Mouse (Mus musculus) neural tube, embryonic 12.5 days (tissue): ENCODE measurements around the gene Col5a3. TPM values are rescaled to one million over a fixed set of nuclear protein-coding genes. Genes with fewer than 3 reads are reported as not detected.

Experiments used
- ATAC-seq: fragments of 200-750 bp; cut with Nextera tagmentation; 2 replicates; pipeline ENCODE4 v1.8.0; 2017; ENCODE audit warnings: low read depth, mild to moderate bottlenecking, moderate TSS enrichment, moderate library complexity; ENCODE audit not compliant: low FRiP score
- H3K27ac ChIP-seq: fragments of 300-500 bp; sonication (generic); 2 replicates; pipeline ENCODE4 v1.5.1; 2016
- H3K27me3 ChIP-seq: fragments of 300-500 bp; sonication (generic); replicated peaks from 2 replicates; pipeline ENCODE4 v1.6.1; 2016; ENCODE audit warnings: mild to moderate bottlenecking
- H3K36me3 ChIP-seq: fragments of 300-500 bp; sonication (generic); 2 replicates; pipeline ENCODE4 v1.6.1; 2016; ENCODE audit warnings: mild to moderate bottlenecking
- H3K4me1 ChIP-seq: fragments of 300-500 bp; sonication (generic); 2 replicates; pipeline ENCODE4 v1.6.1; 2016
- H3K4me2 ChIP-seq: fragments of 300-500 bp; sonication (generic); replicated peaks from 2 replicates; pipeline ENCODE4 v1.6.1; 2016; ENCODE audit warnings: mild to moderate bottlenecking
- H3K4me3 ChIP-seq: fragments of 300-500 bp; sonication (generic); 2 replicates; pipeline ENCODE4 v1.5.1; 2016
- H3K9ac ChIP-seq: fragments of 300-500 bp; sonication (generic); 2 replicates; pipeline ENCODE4 v1.6.1; 2016; ENCODE audit warnings: mild to moderate bottlenecking
- H3K9me3 ChIP-seq: fragments of 300-500 bp; sonication (generic); 2 replicates; pipeline ENCODE4 v1.6.1; 2016; ENCODE audit warnings: mild to moderate bottlenecking
- WGBS: fragments of 180-500 bp; shearing (Covaris S2); methylation state at CpG from one replicate; pipeline ENCODE4 v1.1.7; 2016; 5-methylcytosine and 5-hydroxymethylcytosine counted together
- polyA plus RNA-seq: library from polyadenylated mRNA; unstranded; fragments of >200 nt; fragmentation: Nextera tagmentation; extraction: Ambion mirVana; gene quantifications from 2 replicates; pipeline ENCODE4 v1.2.1, GENCODE M21; 2016

Gene Col5a3
- polyA plus RNA-seq, 1 experiment from 2014 or later = 0.75 TPM

DNA sequence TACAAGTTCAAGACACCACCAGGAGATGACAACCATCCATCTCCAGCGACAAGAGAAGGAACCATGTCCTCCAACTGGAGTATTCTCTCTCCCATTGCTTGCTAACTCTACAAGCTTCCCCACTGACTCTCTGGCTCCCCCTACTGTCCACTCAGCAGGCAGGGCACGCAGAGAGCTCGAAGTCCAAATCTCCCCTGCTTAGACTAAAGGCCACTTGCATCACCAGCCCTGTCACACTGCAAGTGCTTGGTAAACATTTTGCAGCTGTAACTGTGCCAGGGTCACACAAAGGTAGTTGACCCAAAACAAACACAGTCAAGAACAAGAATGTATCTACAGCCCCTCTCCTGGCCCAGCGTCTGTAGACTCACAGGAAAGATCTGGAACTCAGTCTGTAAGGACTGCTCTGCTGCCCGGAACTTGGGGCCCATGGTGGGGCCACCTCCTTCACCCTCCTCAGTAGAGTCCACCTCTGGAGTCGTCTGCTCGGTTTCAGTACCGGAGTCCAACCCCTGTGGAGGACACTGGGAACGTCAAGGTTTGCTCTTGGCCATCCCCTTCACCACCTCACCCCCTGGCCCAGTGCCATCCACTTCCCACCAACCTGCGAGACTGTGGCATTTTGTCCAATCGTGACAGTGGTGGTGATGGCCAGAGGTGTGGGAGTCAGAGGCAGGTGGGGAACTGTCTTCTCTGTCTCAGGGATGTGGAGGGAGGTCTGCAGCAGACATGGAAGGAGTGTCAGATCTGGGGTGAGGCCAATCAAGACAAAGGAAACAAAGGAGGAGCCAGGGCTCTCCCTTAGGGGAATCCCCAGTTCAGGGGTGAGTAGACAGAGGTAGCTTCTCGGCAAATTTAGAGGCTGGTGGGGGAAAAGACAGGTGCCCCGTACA lies 10.4 kb downstream of the Col5a3 start:
- H3K27ac ChIP-seq = no peak overlapping the region
- ATAC-seq = no peak
- 79% methylated on average over 13 of the region's 13 CpGs for whole genome bisulfite sequencing
- H3K4me1 ChIP-seq = no peaks in the 10 kb centered on the region
- no peak overlapping the region for H3K4me3 ChIP-seq
- no peak overlapping the region for H3K9ac ChIP-seq
- no peak overlapping the region for H3K4me2 ChIP-seq
- H3K27me3 ChIP-seq = no peaks in the 10 kb centered on the region
- H3K36me3 ChIP-seq = no peaks in the 10 kb centered on the region
- H3K9me3 ChIP-seq = peaks cover 5% of the 10 kb centered on the region; the same call in 1 of the 2 replicates

DNA sequence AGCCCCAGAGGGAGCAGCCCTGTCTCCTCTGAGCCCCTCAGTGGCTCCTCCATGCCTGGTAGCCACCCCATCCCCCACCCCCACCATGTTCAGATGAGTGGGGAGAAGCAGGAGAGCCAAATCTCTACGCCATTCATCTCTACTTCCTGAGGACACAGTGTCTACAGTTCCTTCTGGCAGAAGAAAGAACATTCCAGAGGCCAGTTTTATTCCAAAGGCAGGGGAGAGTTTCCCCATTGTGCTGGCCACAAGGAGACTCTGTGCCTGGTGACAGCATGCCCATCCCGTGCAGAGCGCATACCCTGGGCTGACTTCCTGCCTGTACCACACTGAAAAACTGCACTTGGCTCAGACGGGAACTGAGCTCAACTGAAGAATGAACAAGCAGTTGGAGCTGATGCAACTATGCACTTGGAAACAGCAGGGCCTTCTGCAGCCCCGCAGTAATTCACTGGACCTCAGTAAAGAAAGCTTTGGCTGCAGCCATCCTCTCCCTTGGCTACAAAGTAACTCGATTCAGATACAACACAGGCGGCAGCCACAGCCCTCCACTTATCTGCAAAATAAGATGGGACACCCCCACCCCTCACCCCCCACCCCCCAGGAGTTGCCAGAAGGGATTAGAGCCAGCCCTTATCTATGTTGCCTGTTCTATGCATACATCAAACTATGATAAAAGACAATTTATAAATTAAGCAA lies 20.6 kb downstream of the Col5a3 start:
- H3K4me3 ChIP-seq = no peak overlapping the region
- H3K36me3 ChIP-seq = no peaks in the 10 kb centered on the region
- no peaks in the 10 kb centered on the region for H3K27me3 ChIP-seq
- no peaks in the 10 kb centered on the region for H3K9me3 ChIP-seq
- H3K4me1 ChIP-seq = peaks cover 10% of the 10 kb centered on the region
- ATAC-seq = no peak
- no peak overlapping the region for H3K9ac ChIP-seq
- no peak overlapping the region for H3K27ac ChIP-seq
- 42% methylated on average over 7 of the region's 7 CpGs for WGBS
- no peak overlapping the region for H3K4me2 ChIP-seq

DNA sequence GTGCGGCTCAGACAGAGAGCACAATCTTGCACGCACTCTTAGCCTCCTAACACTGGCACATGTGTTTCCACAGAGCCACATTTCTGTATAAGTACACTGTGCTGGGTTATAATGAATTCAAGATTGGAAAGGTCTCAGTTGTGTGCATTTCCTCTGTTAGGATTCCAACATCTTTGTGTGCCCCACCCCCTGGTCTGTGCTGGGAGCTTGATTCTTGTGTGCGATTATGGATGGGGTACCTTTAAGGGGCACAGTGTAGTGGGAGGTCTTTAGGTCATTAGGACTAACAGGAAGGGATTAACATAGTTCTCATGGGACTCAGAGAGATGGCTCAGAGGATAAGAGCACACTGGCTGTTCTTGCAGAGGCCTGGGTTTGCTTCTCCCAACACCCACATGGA lies 24.5 kb downstream of the Col5a3 start:
- peaks cover 10% of the 10 kb centered on the region for H3K4me1 ChIP-seq
- H3K9ac ChIP-seq = no peak overlapping the region
- no peak overlapping the region for H3K4me2 ChIP-seq
- H3K27me3 ChIP-seq = no peaks in the 10 kb centered on the region
- H3K4me3 ChIP-seq = no peak overlapping the region
- WGBS = 87% methylated on average over 3 of the region's 3 CpGs
- ATAC-seq = no peak
- no peaks in the 10 kb centered on the region for H3K9me3 ChIP-seq
- H3K36me3 ChIP-seq = no peaks in the 10 kb centered on the region
- H3K27ac ChIP-seq = no peak overlapping the region

DNA sequence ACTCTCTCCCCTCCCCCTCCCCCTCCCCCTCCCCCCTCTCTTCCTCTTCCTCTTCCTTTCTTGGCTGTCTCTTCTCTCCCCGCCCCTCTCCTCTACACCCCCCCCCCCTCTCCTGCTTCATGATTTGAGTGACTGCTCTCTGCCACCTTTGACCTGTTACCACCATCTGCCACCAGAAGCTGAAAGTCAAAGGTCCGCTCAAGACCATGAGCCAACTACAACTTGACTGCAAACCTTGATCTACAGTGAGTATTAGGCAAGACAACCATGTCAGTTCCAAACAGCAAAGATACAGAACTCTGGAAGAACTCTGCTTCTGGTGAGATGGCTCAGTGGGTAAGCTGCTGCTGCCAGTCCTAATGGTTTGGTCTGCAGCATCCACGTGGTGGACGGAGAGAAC lies 25.2 kb downstream of the Col5a3 start:
- no peak overlapping the region for H3K4me2 ChIP-seq
- no peak for ATAC-seq
- H3K9me3 ChIP-seq = no peaks in the 10 kb centered on the region
- no peak overlapping the region for H3K27ac ChIP-seq
- WGBS = 77% methylated on average over 3 of the region's 4 CpGs
- peaks cover 10% of the 10 kb centered on the region for H3K4me1 ChIP-seq
- H3K36me3 ChIP-seq = no peaks in the 10 kb centered on the region
- H3K4me3 ChIP-seq = no peak overlapping the region
- H3K27me3 ChIP-seq = no peaks in the 10 kb centered on the region
- no peak overlapping the region for H3K9ac ChIP-seq

DNA sequence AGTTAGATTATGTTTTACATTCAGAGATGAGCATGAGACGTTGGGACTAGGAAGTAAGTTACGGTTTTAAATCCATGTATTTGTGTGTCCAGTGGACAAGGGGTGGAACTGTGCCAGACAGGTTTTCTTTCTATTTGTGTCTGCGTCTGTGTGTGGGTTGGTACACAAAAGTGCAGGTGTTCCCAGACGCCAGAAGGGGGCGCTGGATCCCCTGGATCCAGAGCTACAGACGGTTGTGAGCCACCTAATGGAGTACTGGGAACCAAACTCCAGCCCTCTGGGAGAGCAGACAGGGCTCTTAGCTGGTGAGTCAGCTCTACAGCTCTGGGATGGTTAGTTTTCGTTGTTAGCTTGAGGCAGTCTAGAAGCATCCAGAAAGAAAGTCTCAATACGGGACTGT lies 26.9 kb downstream of the Col5a3 start:
- Histone ChIP-seq H3K4me3 (no peak overlapping the region), H3K27ac (no peak overlapping the region), H3K9ac (no peak overlapping the region), H3K36me3 (no peaks in the 10 kb centered on the region), H3K27me3 (no peaks in the 10 kb centered on the region), H3K4me1 (no peaks in the 10 kb centered on the region), H3K9me3 (no peaks in the 10 kb centered on the region), H3K4me2 (no peak overlapping the region)
- WGBS = 76% methylated on average over 8 of the region's 8 CpGs
- no peak for ATAC-seq

DNA sequence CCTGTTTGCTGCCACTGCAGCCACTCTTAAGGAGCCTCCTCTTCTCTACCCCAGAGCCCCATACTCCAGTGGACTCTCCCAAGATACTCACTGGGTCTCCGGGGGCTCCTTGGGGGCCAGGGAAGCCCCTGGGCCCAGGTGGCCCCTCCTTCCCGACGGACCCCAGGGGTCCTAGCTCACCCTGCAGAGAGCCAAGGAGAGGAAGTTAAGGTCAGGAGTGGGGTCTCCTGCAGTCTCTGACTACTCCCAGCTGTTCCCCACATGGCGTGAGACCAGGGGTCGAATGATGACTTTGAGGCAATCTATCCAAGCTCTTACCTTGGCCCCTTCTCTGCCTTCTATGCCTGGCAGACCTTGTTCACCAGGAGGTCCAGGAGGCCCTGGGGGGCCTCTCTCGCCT lies 29.8 kb downstream of the Col5a3 start:
- Histone ChIP-seq H3K4me3 (no peak overlapping the region), H3K27ac (no peak overlapping the region), H3K4me2 (no peak overlapping the region), H3K4me1 (no peaks in the 10 kb centered on the region), H3K9me3 (no peaks in the 10 kb centered on the region), H3K9ac (no peak overlapping the region), H3K27me3 (no peaks in the 10 kb centered on the region), H3K36me3 (no peaks in the 10 kb centered on the region)
- ATAC-seq = no peak
- WGBS = 79% methylated on average over 6 of the region's 6 CpGs

DNA sequence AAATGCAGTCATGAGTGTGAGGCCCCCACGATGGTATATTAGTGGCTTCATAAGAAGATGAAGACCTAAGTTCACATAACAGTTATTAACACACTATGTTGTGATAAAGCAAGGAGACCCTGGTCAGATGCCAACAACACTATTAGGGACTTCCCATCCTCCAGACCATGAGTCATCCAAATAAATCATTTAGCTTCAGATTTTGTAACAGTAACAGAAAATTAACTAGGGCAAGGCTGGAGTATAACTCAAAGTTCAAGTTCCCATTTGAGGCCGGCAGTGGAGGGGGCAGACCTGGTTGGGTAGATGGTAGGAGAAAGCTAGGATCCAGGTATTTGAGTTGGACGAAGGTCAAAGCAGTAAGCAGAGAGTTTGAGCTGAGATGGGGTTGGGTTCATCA lies 33.6 kb downstream of the Col5a3 start:
- H3K9me3 ChIP-seq = no peaks in the 10 kb centered on the region
- 81% methylated on average over 3 of the region's 3 CpGs for WGBS
- H3K4me3 ChIP-seq = no peak overlapping the region
- no peaks in the 10 kb centered on the region for H3K27me3 ChIP-seq
- ATAC-seq = no peak
- H3K27ac ChIP-seq = no peak overlapping the region
- no peak overlapping the region for H3K4me2 ChIP-seq
- no peaks in the 10 kb centered on the region for H3K4me1 ChIP-seq
- no peaks in the 10 kb centered on the region for H3K36me3 ChIP-seq
- H3K9ac ChIP-seq = no peak overlapping the region

DNA sequence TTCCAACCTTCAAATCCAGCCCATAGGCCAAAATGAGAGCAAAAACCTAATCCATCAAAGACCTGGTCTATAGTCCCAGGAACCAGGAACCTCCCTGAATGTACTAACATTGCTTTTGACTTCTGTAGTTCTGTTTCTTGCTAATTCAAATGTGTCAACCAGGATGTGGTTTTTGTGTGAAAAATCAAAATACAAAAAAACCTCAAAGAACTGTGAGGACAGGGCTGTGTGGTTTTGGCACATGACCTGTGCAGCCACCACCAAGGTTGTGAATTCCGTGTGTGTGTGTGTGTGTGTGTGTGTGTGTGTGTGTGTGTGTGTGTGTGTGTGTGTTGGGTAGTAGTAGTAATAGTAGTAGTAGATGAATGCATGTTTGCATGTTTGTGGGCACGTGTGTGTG lies 49.6 kb downstream of the Col5a3 start:
- H3K9ac ChIP-seq = no peak overlapping the region

DNA sequence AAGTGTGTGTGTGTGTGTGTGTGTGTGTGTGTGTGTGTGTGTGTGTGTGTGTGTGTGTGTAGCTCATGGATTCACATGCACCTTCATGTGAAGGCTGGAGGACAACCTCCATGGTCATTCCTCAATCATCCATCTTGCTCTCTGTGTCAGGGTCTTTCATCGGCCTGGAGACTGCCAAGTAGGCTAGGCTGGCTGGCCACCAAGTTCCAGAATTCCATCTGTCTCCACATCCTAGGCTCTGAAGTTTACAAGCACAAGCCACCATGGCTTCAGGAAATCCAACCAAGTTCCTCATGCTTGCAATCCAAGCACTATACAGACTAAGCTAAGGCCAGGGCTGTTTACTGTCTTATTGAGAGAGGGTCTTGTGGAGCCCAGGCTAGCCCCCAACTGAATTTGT lies 51.8 kb downstream of the Col5a3 start:
- 86% methylated on average over 1 of the region's 1 CpGs for WGBS
- Histone ChIP-seq H3K27ac (no peak overlapping the region), H3K4me2 (no peak overlapping the region)

More for the DNA sequence above, 49.6 kb downstream of the Col5a3 start:
- Histone ChIP-seq H3K36me3 (no peaks in the 10 kb centered on the region), H3K9me3 (no peaks in the 10 kb centered on the region), H3K27ac (no peak overlapping the region), H3K4me1 (no peaks in the 10 kb centered on the region), H3K27me3 (no peaks in the 10 kb centered on the region), H3K4me3 (no peak overlapping the region), H3K4me2 (no peak overlapping the region)
- 93% methylated on average over 2 of the region's 2 CpGs for WGBS
- ATAC-seq = no peak

DNA sequence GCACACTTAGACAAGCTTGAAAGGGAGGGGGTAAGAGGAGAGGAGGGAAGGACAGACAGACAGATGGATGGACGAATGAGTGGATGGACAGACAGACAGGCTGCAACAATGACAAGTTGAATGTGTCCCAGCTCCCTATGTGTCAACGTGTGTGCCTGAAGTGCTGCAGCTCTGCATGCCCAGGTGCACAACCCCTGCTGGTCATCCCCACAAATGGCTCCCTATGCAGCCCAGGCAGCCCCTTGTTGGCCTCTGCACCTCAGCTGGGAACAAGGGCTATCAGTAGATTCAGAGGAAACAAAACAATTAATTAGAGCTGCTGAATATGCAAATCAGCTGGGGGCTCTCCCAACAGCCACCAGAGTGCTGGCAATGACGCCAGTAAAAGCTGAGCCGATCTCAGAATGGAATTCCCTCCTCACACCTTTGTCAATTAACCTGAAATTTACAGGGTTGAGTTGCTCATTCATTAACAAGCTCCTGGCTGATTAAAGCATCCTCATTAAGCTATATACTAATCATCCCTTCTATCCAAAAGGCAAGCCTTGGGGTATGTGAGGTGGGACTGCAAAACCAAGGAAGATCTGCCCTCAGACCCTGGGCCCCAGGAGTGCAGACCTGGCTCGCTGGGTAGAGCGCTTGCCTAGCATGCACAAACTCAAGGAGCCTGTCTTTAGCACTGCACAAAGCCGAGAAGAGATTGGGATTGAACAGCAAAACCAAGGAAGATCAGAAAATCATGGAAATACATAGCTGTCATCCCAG lies 52.5 kb downstream of the Col5a3 start:
- Histone ChIP-seq H3K36me3 (no peaks in the 10 kb centered on the region), H3K27ac (no peak overlapping the region), H3K27me3 (no peaks in the 10 kb centered on the region), H3K4me3 (no peak overlapping the region), H3K4me1 (no peaks in the 10 kb centered on the region), H3K9me3 (no peaks in the 10 kb centered on the region), H3K4me2 (no peak overlapping the region), H3K9ac (no peak overlapping the region)
- no peak for ATAC-seq
- WGBS = 49% methylated on average over 7 of the region's 7 CpGs

More for the DNA sequence above, 51.8 kb downstream of the Col5a3 start:
- Histone ChIP-seq H3K9me3 (no peaks in the 10 kb centered on the region), H3K4me3 (no peak overlapping the region), H3K9ac (no peak overlapping the region), H3K4me1 (no peaks in the 10 kb centered on the region), H3K36me3 (no peaks in the 10 kb centered on the region), H3K27me3 (no peaks in the 10 kb centered on the region)
- ATAC-seq = no peak

DNA sequence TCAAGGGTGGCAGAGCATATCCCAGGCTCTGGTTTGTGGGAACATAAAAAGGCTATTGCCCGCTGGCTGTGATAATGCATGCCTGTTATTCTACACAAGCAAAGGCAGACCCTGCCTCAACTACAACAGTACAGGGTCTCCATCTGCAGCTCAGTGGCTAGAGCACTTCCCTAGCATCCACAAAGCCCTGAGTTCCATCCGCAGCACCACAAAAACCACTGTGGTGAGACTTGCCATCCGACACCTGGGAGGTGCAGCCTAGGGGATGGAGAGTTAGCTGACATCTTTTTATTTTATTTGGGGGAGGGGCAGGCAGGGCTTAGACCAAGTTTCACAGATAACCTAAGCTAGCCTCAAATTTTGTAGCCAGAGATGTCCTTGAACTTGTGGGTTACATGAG lies 53.5 kb downstream of the Col5a3 start:
- Histone ChIP-seq H3K4me1 (no peaks in the 10 kb centered on the region), H3K27ac (no peak overlapping the region), H3K4me2 (no peak overlapping the region), H3K27me3 (no peaks in the 10 kb centered on the region), H3K4me3 (no peak overlapping the region), H3K9me3 (no peaks in the 10 kb centered on the region), H3K36me3 (no peaks in the 10 kb centered on the region), H3K9ac (no peak overlapping the region)
- no peak for ATAC-seq
- 79% methylated on average over 3 of the region's 3 CpGs for WGBS

DNA sequence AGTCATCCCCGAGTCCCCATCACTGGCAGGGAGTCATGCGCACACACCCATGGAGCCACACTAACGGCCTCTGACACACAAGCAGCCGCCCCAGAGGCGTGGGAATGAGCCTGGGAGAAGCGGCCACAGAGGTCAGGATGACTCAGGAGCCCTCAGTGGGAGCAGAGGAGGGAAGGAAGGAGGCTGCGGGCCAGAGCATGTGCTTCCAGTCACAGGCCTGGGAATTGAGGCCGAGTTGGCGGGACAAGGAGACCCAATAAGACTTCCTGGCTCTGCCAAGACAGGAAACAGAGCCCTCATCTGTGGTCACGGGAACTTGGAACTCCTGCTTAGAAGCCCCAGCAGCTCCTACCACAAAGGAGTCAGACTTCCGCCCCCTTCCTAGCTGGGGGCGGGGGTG lies 54.1 kb downstream of the Col5a3 start:
- H3K27ac ChIP-seq = no peak overlapping the region
- no peaks in the 10 kb centered on the region for H3K36me3 ChIP-seq
- no peak overlapping the region for H3K4me2 ChIP-seq
- no peak overlapping the region for H3K4me3 ChIP-seq
- no peaks in the 10 kb centered on the region for H3K27me3 ChIP-seq
- no peak for ATAC-seq
- WGBS = 69% methylated on average over 12 of the region's 12 CpGs
- no peaks in the 10 kb centered on the region for H3K4me1 ChIP-seq
- no peak overlapping the region for H3K9ac ChIP-seq
- H3K9me3 ChIP-seq = no peaks in the 10 kb centered on the region
